Mouse (Mus musculus): ENCODE data around the gene Wif1.

GRCm38 (mm10) chr10:121120751-121121150 lies 87.0 kb downstream of the Wif1 start:
- TF ChIP-seq GABPA (IDR thresholded peaks at IDR 0.05; ENCODE audit: insufficient replicate concordance, low read depth, low read length) (no peak), CHD1 (IDR thresholded peaks at IDR 0.05; ENCODE audit: low read depth, low read length) (no peak), NRF1 (IDR thresholded peaks at IDR 0.05; ENCODE audit: low read depth, low read length) (no peak), CTCF (conservative IDR thresholded peaks at IDR 0.05 in 1 of 2, IDR thresholded peaks at IDR 0.05 in 1 of 2; ENCODE audit: low read depth in 2 of 2, low read length in 2 of 2) (no peak), UBTF (IDR thresholded peaks at IDR 0.05; ENCODE audit: low read depth, low read length) (no peak), MAX (IDR thresholded peaks at IDR 0.05; ENCODE audit: low read length) (no peak), MEF2A (IDR thresholded peaks at IDR 0.05; ENCODE audit: borderline replicate concordance, low read depth, low read length) (no peak), EP300 (IDR thresholded peaks at IDR 0.05; ENCODE audit: low read length) (no peak), ZMIZ1 (IDR thresholded peaks at IDR 0.05; ENCODE audit: low read depth, low read length) (no peak), CHD2 (IDR thresholded peaks at IDR 0.05; ENCODE audit: low read length) (no peak)

All from CH12.LX (cell line).